Mouse (Mus musculus) skeletal muscle tissue, adult 2 months (tissue): ENCODE measurements around the gene Ppan.
A peak's percentile ranks its signal among the peaks of the same experiment; 100 is the strongest.

ENCODE experiments used
- DNase-seq: peaks from one replicate; pipeline ENCODE4 v3.0.0-alpha.2; 2012; ENCODE audit warnings: low read depth, low spot score

The Ppan gene

GRCm38 (mm10) chr9:20887704-20888385 is at the start of gene Ppan:
Ppan (plus strand) TSS chr9:20888175.
- peak; percentile 96 for DNase-seq

- no peak for DNase-seq
These were observed 49.0 kb upstream of the Ppan start for GRCm38 (mm10) chr9:20838931-20839330.

- no peak for DNase-seq
These were observed 45.8 kb upstream of the Ppan start for GRCm38 (mm10) chr9:20842211-20842610.

- no peak for DNase-seq
These were observed 45.3 kb upstream of the Ppan start for GRCm38 (mm10) chr9:20842670-20843069.

GRCm38 (mm10) chr9:20850179-20850578 is 37.8 kb upstream of the Ppan start:
- DNase-seq, result no peak

GRCm38 (mm10) chr9:20857131-20857530 is 30.8 kb upstream of the Ppan start:
- DNase-seq, result no peak

GRCm38 (mm10) chr9:20859926-20860325 is 28.0 kb upstream of the Ppan start:
- DNase-seq, result no peak

- DNase-seq, result no peak
These were observed 26.2 kb upstream of the Ppan start for GRCm38 (mm10) chr9:20861821-20862220.

GRCm38 (mm10) chr9:20862225-20862624 is 25.8 kb upstream of the Ppan start:
- DNase-seq, result no peak

GRCm38 (mm10) chr9:20866879-20867278 is 21.1 kb upstream of the Ppan start:
- DNase-seq, result no peak

- no peak for DNase-seq
These were observed 19.4 kb upstream of the Ppan start, which contains the start of gene A230050P20Rik for GRCm38 (mm10) chr9:20868448-20869001. A230050P20Rik (plus strand) TSS chr9:20868642.

GRCm38 (mm10) chr9:20869246-20869645 is 18.7 kb upstream of the Ppan start:
- no peak for DNase-seq

- no peak for DNase-seq
These were observed 17.5 kb upstream of the Ppan start for GRCm38 (mm10) chr9:20870211-20871173.

- DNase-seq, result no peak
These were observed 15.0 kb upstream of the Ppan start for GRCm38 (mm10) chr9:20872991-20873390.

- DNase-seq, result no peak
These were observed 14.5 kb upstream of the Ppan start for GRCm38 (mm10) chr9:20873521-20873920.

GRCm38 (mm10) chr9:20875021-20875790 is 12.8 kb upstream of the Ppan start:
- no peak for DNase-seq

- no peak for DNase-seq
These were observed 11.5 kb upstream of the Ppan start for GRCm38 (mm10) chr9:20876318-20877117.

GRCm38 (mm10) chr9:20877118-20878040 is 10.6 kb upstream of the Ppan start:
- no peak for DNase-seq

GRCm38 (mm10) chr9:20878041-20878709 is 9.8 kb upstream of the Ppan start:
- DNase-seq, result peak; percentile 100
